In the genomic region with DNA sequence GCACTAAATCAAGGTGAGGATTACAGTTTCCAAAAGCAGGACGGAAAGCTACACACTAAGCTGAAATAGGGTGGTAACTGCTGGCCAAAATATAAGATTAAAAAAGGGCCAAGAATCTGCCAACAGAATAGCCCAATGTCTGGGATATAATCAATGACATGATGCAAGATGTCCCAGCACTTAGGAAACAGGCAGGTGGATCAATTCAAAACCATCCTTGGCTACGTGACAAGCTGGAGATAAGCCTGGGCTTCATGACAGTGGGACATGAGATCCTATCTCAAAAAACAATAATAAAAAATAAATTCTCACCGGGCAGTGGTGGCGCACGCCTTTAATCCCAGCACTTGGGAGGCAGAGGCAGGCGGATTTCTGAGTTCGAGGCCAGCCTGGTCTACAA, we compare ENCODE assay signal across 35 mouse cellular contexts. TPM values are rescaled to one million over a fixed set of nuclear protein-coding genes. Genes with fewer than 3 reads are reported as not detected.
"Had no signal": no experiment of that assay in that cellular context is flagged by ENCODE, and none has a peak within 500 bp of the region (broad histone marks: within the 10 kb centered on the region; RNA-seq: fewer than 3 reads in every experiment).

No protein-coding gene starts in this region.

- H3K27me3 ChIP-seq: heart, embryonic 12.5 days; hindbrain, embryonic 12.5 days; intestine, embryonic 15.5 days; limb, embryonic 12.5 days; liver, embryonic 13.5 days; liver, embryonic 15.5 days had no signal

- H3K27ac ChIP-seq: gastrocnemius, adult 2 months; heart, adult 2 months; heart, embryonic 10.5 days; hindbrain, embryonic 10.5 days; hindbrain, embryonic 12.5 days; hindbrain, embryonic 14.5 days; intestine, embryonic 15.5 days; layer of hippocampus, adult 2 months; left cerebral cortex, adult 2 months; limb, embryonic 10.5 days; limb, embryonic 12.5 days; liver, embryonic 13.5 days; liver, embryonic 15.5 days had no signal

- H3K4me3 ChIP-seq: gastrocnemius, adult 2 months; heart, adult 2 months; heart, embryonic 10.5 days; heart, embryonic 12.5 days; hindbrain, embryonic 10.5 days; hindbrain, embryonic 12.5 days; intestine, embryonic 15.5 days; layer of hippocampus, adult 2 months; left cerebral cortex, adult 2 months; limb, embryonic 10.5 days; limb, embryonic 12.5 days; liver, embryonic 13.5 days; liver, embryonic 15.5 days had no signal

- ATAC-seq: hindbrain, embryonic 16.5 days; inflammation-experienced regulatory T-cells, adult 6 months; intestine, embryonic 15.5 days; intestine, postnatal 0 days had no signal

- DNase-seq: gastrocnemius, adult 2 months; gastrocnemius, postnatal 10 days; gastrocnemius, postnatal 25 days; heart, adult 2 months; heart, postnatal 10 days; heart, postnatal 4 days; kidney, adult 18-20 months; kidney, adult 8-10 months; kidney, postnatal 10 days; kidney, postnatal 25 days; kidney, postnatal 4 days; liver, embryonic 13.5 days had no signal

- H3K4me2 ChIP-seq: heart, embryonic 12.5 days; hindbrain, embryonic 12.5 days; hindbrain, embryonic 14.5 days; intestine, embryonic 15.5 days; limb, embryonic 12.5 days; liver, embryonic 13.5 days; liver, embryonic 15.5 days had no signal

- H3K9ac ChIP-seq: heart, embryonic 12.5 days; hindbrain, embryonic 12.5 days; hindbrain, embryonic 14.5 days; intestine, embryonic 15.5 days; limb, embryonic 12.5 days; liver, embryonic 13.5 days; liver, embryonic 15.5 days had no signal

- H3K4me1 ChIP-seq: hindbrain, embryonic 10.5 days; intestine, embryonic 15.5 days; limb, embryonic 10.5 days; limb, embryonic 12.5 days; liver, embryonic 15.5 days had no signal

- H3K9me3 ChIP-seq: heart, embryonic 10.5 days; heart, embryonic 12.5 days; hindbrain, embryonic 10.5 days; hindbrain, embryonic 12.5 days; intestine, embryonic 15.5 days; limb, embryonic 10.5 days; limb, embryonic 12.5 days; liver, embryonic 13.5 days; liver, embryonic 15.5 days had no signal

RNA-seq across cellular contexts. Expression of a gene that starts 59.5 kb away (rescaled TPM):
- total RNA-seq: gastrocnemius, adult 2 months; gastrocnemius, postnatal 10 days; gastrocnemius, postnatal 25 days; gastrocnemius, postnatal 4 days; granulocyte monocyte progenitor cell, adult 5-6 weeks; heart, adult 2 months; layer of hippocampus, adult 2 months; layer of hippocampus, postnatal 10 days; layer of hippocampus, postnatal 25 days; left cerebral cortex, adult 2 months; left cerebral cortex, postnatal 14 days; left cerebral cortex, postnatal 36 days had no signal
- polyA plus RNA-seq: frontal cortex, adult 2 months; heart, embryonic 10.5 days; heart, embryonic 12.5 days; heart, embryonic 14.5 days; hindbrain, embryonic 12.5 days; hindbrain, embryonic 14.5 days; inflammation-experienced regulatory T-cells, adult 6 months; intestine, postnatal 0 days; kidney, embryonic 14.5 days; limb, embryonic 10.5 days; limb, embryonic 12.5 days; liver, embryonic 13.5 days had no signal
